ENCODE assay signal across 8 mouse cellular contexts in genomic region chr1:191324733-191325590, GRCm38 (mm10). TPM values are rescaled to one million over a fixed set of nuclear protein-coding genes. Genes with fewer than 3 reads are reported as not detected.
A peak's percentile ranks its signal among the peaks of the same experiment; 100 is the strongest.
DNase-seq lines count a peak whose midpoint lies in the region; ATAC-seq lines count a peak whose summit lies in the region.

No protein-coding gene starts in this region.

- H3K4me3 ChIP-seq in heart, embryonic 13.5 days = peak overlapping the region; percentile 86; the same call in 1 of the 2 replicates
- H3K4me3 ChIP-seq in hindbrain, embryonic 13.5 days = no peak overlapping the region; the same call in 1 of the 2 replicates

- H3K27me3 ChIP-seq in heart, embryonic 13.5 days (replicated peaks) = no peaks in the 10 kb centered on the region; the same call in 1 of the 2 replicates
- H3K27me3 ChIP-seq in hindbrain, embryonic 13.5 days = no peaks in the 10 kb centered on the region

- no peaks in the 10 kb centered on the region for H3K9me3 ChIP-seq in heart, embryonic 13.5 days
- H3K9me3 ChIP-seq in hindbrain, embryonic 13.5 days = no peaks in the 10 kb centered on the region

- ATAC-seq in heart, embryonic 13.5 days (ENCODE audit: extremely low read depth, insufficient number of reproducible peaks, low FRiP score, low TSS enrichment) = no peak
- ATAC-seq in hindbrain, embryonic 13.5 days (ENCODE audit: low FRiP score) = peak; percentile 8; the same call in 1 of the 2 replicates
- 0 out of 2 replicates have a peak, but pooled peaks have one; percentile 4 for ATAC-seq in megakaryocyte progenitor cell, adult 5-6 weeks (replicated peaks; ENCODE audit: poor library complexity)
- no peak; the same call in 1 of the 2 replicates for ATAC-seq in cerebellum, adult (ENCODE audit: insufficient number of reproducible peaks, low FRiP score, low TSS enrichment)

- H3K4me1 ChIP-seq in heart, embryonic 13.5 days = peaks cover 28% of the 10 kb centered on the region
- peaks cover 31% of the 10 kb centered on the region for H3K4me1 ChIP-seq in hindbrain, embryonic 13.5 days (replicated peaks)

- peak overlapping the region; percentile 98 for H3K4me2 ChIP-seq in heart, embryonic 13.5 days
- peak overlapping the region; percentile 88 for H3K4me2 ChIP-seq in hindbrain, embryonic 13.5 days

- no peak overlapping the region for H3K27ac ChIP-seq in heart, embryonic 13.5 days (replicated peaks)
- peak overlapping the region; percentile 90 for H3K27ac ChIP-seq in hindbrain, embryonic 13.5 days

- no peak for DNase-seq in heart, adult 18-20 months
- DNase-seq in c-Kit-positive CD71-positive TER-119-positive erythroid progenitor cells, embryonic 14.5 days (ENCODE audit: low spot score) = peak; percentile 43
- no peak for DNase-seq in adrenal gland, postnatal 4 days (ENCODE audit: low spot score in 2 of 2)
- no peak for DNase-seq in adrenal gland, postnatal 25 days

- H3K9ac ChIP-seq in heart, embryonic 13.5 days = peak overlapping the region; percentile 91
- no peak overlapping the region for H3K9ac ChIP-seq in hindbrain, embryonic 13.5 days

- 69% methylated on average over 7 of the region's 7 CpGs for WGBS in heart, embryonic 13.5 days
- WGBS in hindbrain, embryonic 13.5 days = 84% methylated on average over 7 of the region's 7 CpGs

- H3K36me3 ChIP-seq in heart, embryonic 13.5 days = peaks cover 12% of the 10 kb centered on the region
- peaks cover 7% of the 10 kb centered on the region; the same call in 1 of the 2 replicates for H3K36me3 ChIP-seq in hindbrain, embryonic 13.5 days

RNA-seq across cellular contexts. Expression of gene Tmem206, which starts 0.8 kb away (rescaled TPM):
- 16.2 and 17.6 TPM in 2 replicates for polyA plus RNA-seq in heart, embryonic 13.5 days (2015; fragmentation: Nextera tagmentation; extraction: Ambion mirVana)
- 1 to 10 TPM; 3.1 to 4.0 TPM for total RNA-seq in heart, adult 18-20 months (2021)
- 36.7 and 39.9 TPM in 2 replicates for polyA plus RNA-seq in hindbrain, embryonic 13.5 days (2015; fragmentation: Nextera tagmentation; extraction: Ambion mirVana)
- 20.8 and 23.8 TPM in 2 replicates for total RNA-seq in megakaryocyte progenitor cell, adult 5-6 weeks (2015)
- 22.0 and 25.4 TPM in 2 replicates for total RNA-seq in megakaryocyte progenitor cell, adult 5-6 weeks (2017)
- total RNA-seq in adrenal gland, postnatal 4 days (2021) = 10 to 100 TPM in 1 of 2 experiments, 1 to 10 TPM in 1; 8.0 to 10.4 TPM
- 7.4 and 7.7 TPM in 2 replicates for total RNA-seq in adrenal gland, postnatal 25 days (2021)

RNA-seq across cellular contexts. Expression of gene Nenf, which starts 7.0 kb away (rescaled TPM):
- 98.9 and 104 TPM in 2 replicates for polyA plus RNA-seq in heart, embryonic 13.5 days (2015; fragmentation: Nextera tagmentation; extraction: Ambion mirVana)
- 100 to 1,000 TPM; 101 to 108 TPM for total RNA-seq in heart, adult 18-20 months (2021)
- 105 and 109 TPM in 2 replicates for polyA plus RNA-seq in hindbrain, embryonic 13.5 days (2015; fragmentation: Nextera tagmentation; extraction: Ambion mirVana)
- total RNA-seq in megakaryocyte progenitor cell, adult 5-6 weeks (2015) = 23.8 and 29.8 TPM in 2 replicates
- total RNA-seq in megakaryocyte progenitor cell, adult 5-6 weeks (2017) = 7.6 and 8.7 TPM in 2 replicates
- 100 to 1,000 TPM; 127 to 129 TPM for total RNA-seq in adrenal gland, postnatal 4 days (2021)
- 104 and 112 TPM in 2 replicates for total RNA-seq in adrenal gland, postnatal 25 days (2021)

Comparison
In these comparisons a context has a peak if more than half of its experiments do, and no peak if none do; other contexts are left out.
1. ATAC-seq: peak in hindbrain, embryonic 13.5 days (single experiment) and megakaryocyte progenitor cell, adult 5-6 weeks (single experiment); none in heart, embryonic 13.5 days (single experiment) and cerebellum, adult (single experiment).